Mouse (Mus musculus) MEL (cell line): ENCODE measurements around the gene Ruvbl1. TPM values are rescaled to one million over a fixed set of nuclear protein-coding genes. Genes with fewer than 3 reads are reported as not detected.

Experiments used
- DNase-seq: peaks from one replicate; pipeline ENCODE4 v3.0.0; 2011; ENCODE audit warnings: low read depth, low spot score
- H3K27ac ChIP-seq: 2 replicates; pipeline ENCODE4 v1.5.1; 2012; ENCODE audit warnings: low read depth, mild to moderate bottlenecking, control low read depth, low read length, moderate library complexity; ENCODE audit not compliant: control insufficient read depth
- H3K27me3 ChIP-seq, 2 experiments: fragments of 150-350 bp in 1 of 2; sonication (generic) in 1 of 2; 2 replicates each; pipeline ENCODE4 v1.6.1; 2012; ENCODE audit warnings: low read length in 2 of 2, mild to moderate bottlenecking in 2 of 2, improper control_type of control experiment in 1 of 2, moderate library complexity in 1 of 2; ENCODE audit not compliant: insufficient read depth in 2 of 2, control insufficient read depth in 1 of 2
- H3K36me3 ChIP-seq, 2 experiments: 2 replicates each; pipeline ENCODE4 v1.6.1; 2012 to 2014; ENCODE audit warnings: low read length in 2 of 2, improper control_type of control experiment in 1 of 2, inconsistent platforms in 1 of 2, mild to moderate bottlenecking in 1 of 2; ENCODE audit not compliant: insufficient read depth in 2 of 2, control insufficient read depth in 1 of 2
- H3K4me1 ChIP-seq, 2 experiments: fragments of 150-350 bp in 1 of 2; sonication (generic) in 1 of 2; 2 replicates each; pipeline ENCODE4 v1.6.1; 2012; ENCODE audit warnings: low read length in 2 of 2, improper control_type of control experiment in 1 of 2, mild to moderate bottlenecking in 1 of 2; ENCODE audit not compliant: insufficient read depth in 2 of 2, control insufficient read depth in 1 of 2
- H3K4me3 ChIP-seq, 2 experiments: fragments of 150-350 bp in 1 of 2; sonication (generic) in 1 of 2; 2 replicates each; pipeline ENCODE4 v1.5.1; 2012; ENCODE audit warnings: low read depth in 2 of 2, low read length in 2 of 2, mild to moderate bottlenecking in 2 of 2, moderate library complexity in 2 of 2, control low read depth in 1 of 2, improper control_type of control experiment in 1 of 2; ENCODE audit not compliant: control insufficient read depth in 1 of 2, insufficient read depth in 1 of 2
- H3K79me2 ChIP-seq: 2 replicates; pipeline ENCODE4 v1.6.1; 2012; ENCODE audit warnings: mild to moderate bottlenecking, low read length, moderate library complexity; ENCODE audit not compliant: control insufficient read depth, poor library complexity, insufficient read depth
- H3K9ac ChIP-seq: 2 replicates; pipeline ENCODE4 v1.6.1; 2012; ENCODE audit warnings: low read depth, mild to moderate bottlenecking, control low read depth, low read length, moderate library complexity; ENCODE audit not compliant: control insufficient read depth, poor library complexity, severe bottlenecking
- H3K9me3 ChIP-seq: fragments of 150-350 bp; sonication (generic); replicated peaks from 2 replicates; pipeline ENCODE4 v1.6.1; 2012; ENCODE audit warnings: mild to moderate bottlenecking, low read length, improper control_type of control experiment, moderate library complexity; ENCODE audit not compliant: insufficient read depth
- SMC3 ChIP-seq: IDR thresholded peaks from 2 replicates; pipeline ENCODE4 v1.6.1; 2011; ENCODE audit warnings: low read depth, low read length, improper control_type of control experiment
- ZKSCAN1 ChIP-seq: IDR thresholded peaks from 2 replicates; pipeline ENCODE4 v1.6.1; 2012; ENCODE audit warnings: low read depth, mild to moderate bottlenecking, inconsistent platforms, low read length, improper control_type of control experiment, moderate library complexity
- polyA plus RNA-seq, 2 experiments: library from polyadenylated mRNA; stranded (reverse) in 1 of 2; unstranded in 1 of 2; fragments of >175 nt in 1 of 2; fragments of >200 nt in 1 of 2; gene quantifications; 2 replicates each; pipeline versions ENCODE4 v1.2.1 to v1.2.4; 2012; ENCODE audit warnings: low replicate concordance in 2 of 2, low read depth in 1 of 2; ENCODE audit not compliant: insufficient read length in 2 of 2, insufficient read depth in 1 of 2, missing spikeins in 1 of 2
- total RNA-seq: library from RNA; depleted of rRNA; stranded (reverse); fragments of 300-350 nt; gene quantifications from 2 replicates; pipeline ENCODE4 v1.2.3, GENCODE M21; 2012; rRNA removed

Gene Ruvbl1
- total and polyA plus RNA-seq, 3 experiments: 146 to 238 (median 232) TPM

- H3K4me1 ChIP-seq: peaks cover 5 to 20% of the 10 kb centered on the region in 2 experiments
- H3K9ac ChIP-seq: no peak overlapping the region
- H3K4me3 ChIP-seq: no peak overlapping the region
- H3K36me3 ChIP-seq: peaks cover 0 to 16% of the 10 kb centered on the region in 2 experiments; a peak in 2 of 4 replicates
- H3K79me2 ChIP-seq: no peaks in the 10 kb centered on the region
- H3K27ac ChIP-seq: peak overlapping the region; percentile 5; the same call in 1 of the 2 replicates
- H3K27me3 ChIP-seq: peaks cover 2 to 6% of the 10 kb centered on the region in 2 experiments; a peak in 3 of 4 replicates
- H3K9me3 ChIP-seq: no peaks in the 10 kb centered on the region
- DNase-seq: no peak
- no peak for TF ChIP-seq ZKSCAN1
- TF ChIP-seq SMC3: 0 out of 2 replicates have a peak, but pooled peaks have one; percentile 0
These were observed 80.2 kb downstream of the Ruvbl1 start for GRCm38 (mm10) chr6:88545397-88545790.

Other genes with a start within 250 kb of the Ruvbl1 start
- not detected in 2 replicates for gene Dnajb8, start 243.1 kb upstream of the Ruvbl1 start, total RNA-seq
- not detected for gene Dnajb8, start 243.1 kb upstream of the Ruvbl1 start, polyA plus RNA-seq
- 26.2 and 27.5 TPM in 2 replicates for gene Eefsec, start 18.9 kb upstream of the Ruvbl1 start, total RNA-seq
- gene Eefsec, start 18.9 kb upstream of the Ruvbl1 start, polyA plus RNA-seq: 100 to 1,000 TPM in 1 of 2 experiments, 10 to 100 TPM in 1; 40.7 to 378 TPM
- gene Sec61a1, start 53.5 kb downstream of the Ruvbl1 start, total RNA-seq: 249 and 277 TPM in 2 replicates
- gene Sec61a1, start 53.5 kb downstream of the Ruvbl1 start, polyA plus RNA-seq: 100 to 1,000 TPM; 111 to 161 TPM
- gene Kbtbd12, start 172.5 kb downstream of the Ruvbl1 start, total RNA-seq: 0.04 and 0.07 TPM in 2 replicates
- gene Kbtbd12, start 172.5 kb downstream of the Ruvbl1 start, polyA plus RNA-seq: not detected